Mouse (Mus musculus): ENCODE measurements at regions not wholly inside any gene's neighbourhood (a gene's known extent, or its start where the extent isn't known, plus 50 kb on each side); places are given as distances from the start of the nearest gene placed in this dataset.

DNA sequence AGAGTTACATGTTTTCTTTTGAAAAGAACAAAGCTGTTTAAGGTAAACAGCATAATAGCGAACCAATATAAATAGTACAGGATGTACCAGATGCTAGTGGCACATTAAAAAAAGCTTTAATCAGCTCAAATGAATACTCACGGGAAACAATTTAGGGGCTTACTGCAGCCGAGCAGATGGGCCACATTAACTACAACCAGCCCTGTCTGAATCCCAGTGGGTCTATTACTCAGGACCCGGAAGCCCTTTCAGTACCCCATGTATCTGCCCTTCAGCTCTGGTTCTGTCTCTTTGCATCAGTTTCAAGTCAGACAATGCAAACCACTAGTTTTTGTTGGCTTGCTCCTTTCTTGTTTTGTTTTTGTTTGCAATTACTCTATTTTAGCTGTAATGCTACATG, 210.9 kb upstream of the Crbn start:
- DNase-seq (ENCODE audit: low read depth, low spot score) = no peak

DNA sequence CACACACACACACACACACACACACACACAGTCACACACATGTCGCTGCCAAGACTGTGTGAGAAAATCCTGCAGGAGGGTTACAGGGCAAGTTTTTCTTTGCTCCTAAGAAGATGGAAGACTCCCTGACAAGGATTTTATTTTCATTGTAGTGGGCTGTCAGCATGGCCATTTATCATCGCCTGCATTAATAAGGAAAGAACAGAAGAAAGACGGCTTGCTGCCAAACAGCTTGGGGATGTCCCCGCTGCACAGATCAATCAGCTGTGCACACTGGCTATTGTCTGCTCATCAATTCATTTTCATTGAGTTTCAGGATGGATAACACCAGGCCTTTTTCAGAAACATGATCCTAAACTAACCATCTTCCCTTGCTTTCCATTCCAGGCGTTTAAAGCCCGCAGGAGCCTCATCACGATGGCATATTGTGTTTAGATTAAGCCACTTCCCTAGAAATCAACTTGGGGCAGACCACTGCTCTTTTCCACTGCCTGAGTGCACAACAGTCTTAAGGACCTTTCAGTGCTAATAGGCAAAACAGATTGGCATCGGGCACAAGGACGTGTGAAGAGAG, 213.1 kb upstream of the Crbn start:
- no peak for DNase-seq (ENCODE audit: low read depth, low spot score)

DNA sequence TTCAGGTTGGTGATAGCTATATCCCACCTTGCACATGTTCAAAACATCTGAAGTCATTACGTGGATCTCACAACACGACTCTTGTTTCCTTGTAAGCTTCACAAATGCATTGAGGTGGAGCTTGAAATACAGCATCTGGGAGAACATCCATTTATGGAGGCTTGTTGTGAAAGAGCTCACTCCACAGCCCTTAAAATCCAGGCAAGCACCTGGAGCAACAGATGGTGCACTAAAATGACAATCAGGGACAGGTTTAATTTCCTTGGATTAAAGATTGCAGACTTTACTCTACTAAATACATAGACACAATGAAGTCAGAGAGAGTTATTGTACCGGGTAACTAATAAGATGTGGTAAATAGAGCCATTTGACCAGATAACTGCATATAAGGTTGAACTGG, 219.2 kb upstream of the Crbn start:
- no peak for DNase-seq (ENCODE audit: low read depth, low spot score)

DNA sequence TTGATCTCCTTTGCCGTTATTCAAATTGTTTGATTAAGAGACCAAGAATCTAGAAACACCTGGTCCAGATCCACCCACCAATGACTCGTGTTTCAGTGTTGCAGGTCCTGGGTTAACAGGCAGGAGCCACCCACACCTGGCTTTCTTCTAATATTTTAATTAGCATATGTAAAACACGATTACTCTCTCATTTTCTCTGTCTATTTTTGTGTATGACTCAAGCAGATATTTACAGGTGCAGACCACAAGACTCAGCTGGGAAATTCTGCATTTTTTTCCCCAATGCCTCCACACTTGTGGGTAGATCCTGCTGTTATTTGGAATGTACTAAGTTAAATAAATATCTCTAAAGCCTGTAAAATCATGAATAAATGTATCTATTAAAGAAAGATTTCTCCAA, 245.3 kb upstream of the Crbn start:
- no peak for DNase-seq (ENCODE audit: low read depth, low spot score)

DNA sequence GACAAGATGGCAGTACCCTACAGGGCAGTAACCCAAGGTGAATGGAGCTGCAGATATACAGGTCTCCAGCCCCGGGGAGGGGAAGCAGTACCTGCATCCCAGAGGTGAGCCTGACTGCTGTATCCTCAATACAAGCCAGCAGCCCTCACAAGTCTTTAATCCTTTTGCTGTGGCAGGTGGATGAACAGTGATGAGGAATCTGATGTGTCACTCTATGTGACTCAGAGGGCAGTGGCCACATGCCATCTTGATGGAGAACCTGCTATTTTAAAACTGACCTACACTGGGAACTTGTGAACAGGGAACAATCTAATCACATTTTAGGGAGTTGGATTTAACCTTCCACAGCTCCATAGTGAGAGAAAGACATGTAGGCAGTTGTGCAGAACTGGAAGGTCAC, 251.7 kb upstream of the Crbn start:
- peak; percentile 10 for DNase-seq (ENCODE audit: low read depth, low spot score)

DNA sequence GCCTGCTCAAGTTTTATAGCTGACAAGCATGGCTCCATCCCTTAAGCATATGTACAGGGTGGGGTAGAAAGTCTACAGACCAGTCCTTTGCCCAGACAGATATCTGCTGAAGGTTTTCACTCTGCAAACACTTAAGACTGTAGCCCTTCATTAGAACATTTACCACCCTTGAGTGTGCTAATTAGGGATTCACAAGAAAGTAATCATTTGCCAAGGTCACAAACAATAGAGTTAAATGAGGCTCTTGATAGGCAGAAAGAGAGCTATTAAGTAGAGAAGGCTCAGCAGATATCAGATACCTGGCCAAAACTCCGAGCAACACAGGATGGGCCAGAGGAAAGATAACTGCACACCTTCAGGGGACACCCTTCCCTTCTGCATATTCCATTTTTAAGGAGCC, 252.3 kb upstream of the Crbn start:
- DNase-seq (ENCODE audit: low read depth, low spot score) = peak; percentile 73

DNA sequence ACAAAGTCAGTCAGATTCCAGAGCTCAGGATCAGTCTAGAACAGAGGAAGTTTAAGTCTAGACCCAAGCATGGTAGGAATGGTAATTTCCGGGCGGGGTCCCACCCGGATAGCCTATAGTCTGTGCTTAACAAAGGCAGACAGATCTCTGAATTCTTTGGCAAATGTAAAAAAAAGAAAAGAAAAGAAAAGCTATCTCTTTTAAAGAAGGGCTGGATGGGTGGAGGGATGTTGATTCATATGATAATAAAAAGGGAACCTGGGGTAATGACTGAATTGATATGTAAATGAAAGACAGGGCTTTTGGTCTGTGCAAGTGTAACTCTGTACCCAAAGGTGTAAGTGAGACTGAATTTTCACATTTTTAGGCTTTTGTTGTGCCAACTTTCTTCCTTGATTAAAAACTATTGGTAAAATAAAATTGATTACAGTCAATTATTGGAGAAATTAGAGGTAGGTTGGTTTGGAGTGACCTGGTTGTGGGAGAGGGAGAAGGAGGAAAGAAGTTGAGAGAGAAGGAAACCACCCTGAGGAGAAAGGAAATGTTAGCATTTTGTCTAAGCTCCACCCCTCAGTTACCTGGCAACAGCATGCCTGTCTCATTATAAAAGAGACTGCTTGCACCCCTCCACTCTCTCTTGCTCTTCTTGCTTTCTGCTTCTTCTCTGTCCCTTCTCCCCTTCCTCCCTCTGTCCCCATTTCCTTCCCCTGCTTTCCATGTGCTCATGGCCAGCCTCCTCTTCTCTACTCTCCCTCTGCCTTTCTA, 259.3 kb upstream of the Crbn start:
- DNase-seq (ENCODE audit: low read depth, low spot score) = peak; percentile 81

DNA sequence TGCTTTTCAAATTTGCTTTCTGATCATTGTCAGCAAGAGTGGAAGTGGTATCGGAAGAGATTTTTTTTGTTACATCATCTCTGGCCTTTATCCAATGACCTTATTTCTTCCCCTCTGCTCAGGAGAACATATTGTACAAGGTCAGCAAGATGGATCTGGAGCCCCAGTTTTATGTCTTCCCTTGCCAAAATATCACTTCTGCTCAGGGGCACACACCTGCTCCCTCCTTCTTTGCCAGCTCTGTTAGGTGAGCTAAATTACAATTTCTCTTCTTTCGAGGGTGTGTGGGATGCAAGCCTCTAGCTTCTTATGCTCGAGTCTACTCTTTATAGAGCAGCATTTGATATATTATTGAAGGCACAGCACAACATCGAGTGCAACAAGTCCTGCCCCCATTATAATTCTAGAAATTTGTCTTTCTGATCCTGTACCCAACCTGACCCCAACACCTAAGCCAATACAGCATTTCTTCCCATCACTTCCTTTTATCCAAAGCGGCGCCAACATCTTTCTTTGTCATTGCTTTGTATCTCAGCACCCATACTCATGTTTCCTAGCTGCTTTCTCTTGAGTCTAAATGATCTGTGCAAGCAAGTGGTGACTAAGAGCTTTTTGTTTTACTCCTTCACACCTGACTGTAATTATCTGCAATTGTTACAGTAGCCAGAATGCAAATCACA, 263.1 kb upstream of the Crbn start:
- DNase-seq (ENCODE audit: low read depth, low spot score) = no peak

DNA sequence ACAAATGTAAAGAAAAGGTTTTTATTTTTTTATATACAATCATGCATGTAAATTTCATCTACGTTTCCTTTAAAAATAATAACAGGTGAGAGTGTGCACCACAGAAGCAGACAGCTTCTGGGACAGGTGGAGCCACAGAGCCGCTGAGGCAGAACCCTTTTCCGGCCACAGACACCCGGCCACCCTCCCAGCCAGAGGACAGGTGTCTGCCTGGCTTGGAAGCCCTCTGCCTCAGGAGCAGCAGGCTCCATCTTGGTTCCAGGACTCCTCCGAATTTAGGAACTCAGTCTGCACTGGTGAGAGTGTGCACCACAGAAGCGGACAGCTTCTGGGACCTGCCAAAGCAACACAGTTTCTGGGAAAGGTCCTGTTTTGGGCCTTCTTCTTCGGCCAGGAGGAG, 270.6 kb upstream of the Crbn start:
- no peak for DNase-seq (ENCODE audit: low read depth, low spot score)

DNA sequence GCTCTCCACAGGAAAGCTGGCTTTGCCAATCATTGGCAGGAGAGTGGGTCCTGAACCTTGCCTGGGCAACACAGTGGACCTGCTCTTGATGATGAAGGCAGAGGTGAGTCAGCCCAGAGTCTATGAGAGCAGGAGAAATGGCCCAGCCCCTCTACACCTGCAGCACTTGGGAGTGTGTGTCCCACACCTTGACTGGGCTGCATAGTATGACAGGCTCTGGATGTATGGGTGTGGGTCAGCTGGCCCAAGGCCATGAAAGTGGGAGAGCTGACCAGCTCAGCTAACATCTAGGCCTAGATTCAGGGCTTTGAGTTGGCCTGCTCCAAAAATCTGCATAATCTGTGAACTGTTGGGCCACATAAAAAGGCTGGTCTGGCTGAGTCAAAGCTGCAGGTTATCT, 292.7 kb upstream of the Crbn start:
- no peak for DNase-seq (ENCODE audit: low read depth, low spot score)

DNA sequence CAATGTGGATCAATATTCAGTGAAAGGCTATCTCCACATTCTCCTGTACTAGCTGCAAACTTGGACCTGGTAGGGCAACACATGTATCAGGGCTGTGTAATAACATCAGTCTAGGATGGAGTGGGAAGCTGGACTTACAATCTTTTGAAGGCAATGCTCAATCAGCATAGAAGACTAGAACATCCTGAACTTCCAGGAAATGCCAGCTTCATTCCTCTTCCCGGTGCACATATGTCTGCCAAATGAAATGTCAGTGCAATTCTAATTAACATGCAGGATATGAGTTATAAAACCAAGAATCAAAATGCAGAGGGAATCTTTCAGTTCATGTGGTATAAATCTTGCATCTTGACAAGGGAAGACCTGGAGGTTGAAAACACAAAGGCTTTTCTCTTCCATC, 328.8 kb upstream of the Crbn start:
- DNase-seq (ENCODE audit: low read depth, low spot score) = no peak

DNA sequence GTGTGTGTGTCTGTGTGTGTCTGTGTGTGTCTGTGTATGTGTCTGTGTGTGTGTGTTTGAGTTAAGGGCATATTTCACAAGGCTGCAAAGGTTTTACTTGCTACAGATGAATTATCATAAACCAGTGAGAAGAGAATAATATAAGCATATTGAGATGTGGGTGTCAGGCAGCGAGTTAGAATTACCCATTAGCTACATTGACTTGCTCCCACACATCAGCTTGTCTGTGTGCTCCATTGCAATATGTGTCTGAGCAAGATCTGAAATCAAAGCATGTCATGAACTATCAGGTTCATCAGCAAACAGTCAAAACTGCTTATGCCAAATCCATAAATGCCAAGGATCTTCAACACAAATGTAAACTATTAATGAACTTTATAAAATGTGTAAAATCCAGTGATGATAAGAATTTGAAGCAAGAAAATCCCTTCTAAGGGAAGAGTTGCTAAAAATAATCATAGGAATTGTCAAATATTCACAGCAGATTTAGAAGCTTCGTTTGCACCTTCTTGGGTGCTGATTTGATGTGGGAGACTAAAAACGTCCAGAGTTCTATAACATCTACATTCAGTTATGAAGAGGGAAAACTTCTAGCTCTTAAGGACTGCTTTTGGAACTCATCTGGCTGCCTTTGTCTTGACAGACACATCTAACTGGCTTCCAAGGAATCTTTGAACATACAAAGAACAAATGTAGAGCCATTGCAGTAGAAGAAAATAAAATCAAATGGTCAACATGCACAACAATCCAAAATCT, 361.7 kb upstream of the Lrrn1 start:
- DNase-seq (ENCODE audit: low read depth, low spot score) = no peak

DNA sequence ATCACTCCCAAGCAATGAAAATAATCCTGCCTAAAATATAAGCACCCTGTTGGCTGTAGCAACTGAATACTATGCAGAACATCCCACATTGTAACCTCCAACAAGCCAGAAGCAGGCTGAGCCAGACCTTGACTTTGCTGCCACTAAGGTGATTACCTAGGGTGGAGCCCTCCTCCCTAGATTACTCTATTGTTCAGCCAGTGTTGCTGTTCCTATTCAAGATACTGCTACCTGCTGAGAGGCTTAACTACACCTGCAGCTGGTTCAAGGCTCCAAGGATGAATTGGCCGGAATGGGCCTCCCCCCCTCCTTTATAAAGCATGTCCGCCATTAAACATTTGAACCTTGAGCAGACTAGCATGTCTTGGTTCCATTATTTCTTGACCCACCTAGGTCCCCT, 311.3 kb upstream of the Lrrn1 start:
- DNase-seq (ENCODE audit: low read depth, low spot score) = peak; percentile 98

DNA sequence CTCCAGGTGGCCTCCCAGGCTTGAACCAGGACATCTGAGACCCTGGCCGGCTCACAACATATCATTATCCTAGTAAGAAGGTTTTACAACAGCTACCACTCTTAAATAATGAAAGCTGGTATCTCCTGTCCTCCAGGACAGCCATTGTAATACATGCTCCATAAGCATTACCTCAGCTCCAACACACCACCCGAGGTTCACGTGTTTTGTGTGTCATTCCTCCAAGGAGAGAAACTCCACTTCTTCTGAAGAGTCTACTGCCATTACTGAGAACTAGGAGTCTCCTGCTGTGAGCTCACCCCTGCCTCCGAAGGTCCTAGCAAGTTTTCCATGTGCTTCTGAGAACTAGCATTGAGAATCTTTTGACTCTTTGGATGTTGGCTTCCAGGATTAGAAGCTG, 310.8 kb upstream of the Lrrn1 start:
- DNase-seq (ENCODE audit: low read depth, low spot score) = peak; percentile 60

DNA sequence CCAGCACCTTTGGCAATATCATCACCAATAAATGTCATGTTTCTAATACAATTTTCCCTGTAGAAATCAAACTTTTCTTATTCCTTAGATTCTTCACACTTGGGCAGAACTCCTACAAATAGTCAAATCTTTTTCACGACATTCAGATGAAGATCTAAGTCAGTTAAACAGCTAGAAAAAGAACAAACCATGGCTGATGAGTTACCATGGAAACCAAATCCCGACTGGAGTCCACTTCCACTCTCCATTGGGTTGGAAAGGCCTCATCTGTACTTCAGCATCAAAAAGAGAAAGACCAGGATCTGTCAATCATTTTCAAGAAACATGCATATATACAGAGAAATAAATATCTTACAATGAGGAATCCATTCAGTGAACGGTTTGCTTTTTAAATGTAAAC, 307.0 kb upstream of the Lrrn1 start:
- no peak for DNase-seq (ENCODE audit: low read depth, low spot score)

DNA sequence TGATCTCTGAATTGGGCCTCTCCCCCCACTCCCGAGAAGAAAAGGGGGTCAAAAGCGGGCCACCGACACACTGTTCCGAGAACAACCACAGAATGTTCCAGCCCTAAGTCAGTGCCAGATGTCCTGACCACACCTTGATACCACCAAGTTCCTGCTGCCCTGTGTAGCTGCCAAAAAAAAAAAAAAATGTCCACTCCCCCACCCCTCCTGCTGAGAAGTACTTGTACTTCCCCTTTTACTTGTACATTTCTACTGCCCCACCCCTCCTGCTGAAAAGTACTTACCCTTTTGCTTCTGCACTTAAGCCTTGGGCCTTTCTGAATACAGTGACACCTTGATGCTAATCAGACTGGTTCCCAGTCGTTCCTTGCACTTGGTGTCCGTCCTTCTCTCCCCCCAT, 299.7 kb upstream of the Lrrn1 start:
- peak; percentile 81 for DNase-seq (ENCODE audit: low read depth, low spot score)

DNA sequence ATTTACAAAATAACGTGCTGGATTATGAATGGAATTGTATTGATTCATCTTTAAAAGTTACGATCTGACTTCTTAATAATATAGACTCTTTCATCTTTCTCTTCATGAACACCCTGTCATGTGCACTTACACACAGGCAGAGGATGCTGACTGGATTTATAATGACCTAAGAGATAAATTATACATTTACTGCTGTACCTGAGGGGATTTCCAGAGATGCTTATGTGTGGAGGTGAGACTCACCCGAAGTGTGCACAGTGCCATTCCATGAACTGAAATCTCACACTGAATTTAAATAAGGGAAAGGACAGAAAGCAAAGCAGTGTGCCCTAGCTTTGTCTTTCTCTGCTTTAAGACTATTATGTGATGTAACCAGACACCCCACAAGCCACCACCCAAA, 291.9 kb upstream of the Lrrn1 start:
- no peak for DNase-seq (ENCODE audit: low read depth, low spot score)

DNA sequence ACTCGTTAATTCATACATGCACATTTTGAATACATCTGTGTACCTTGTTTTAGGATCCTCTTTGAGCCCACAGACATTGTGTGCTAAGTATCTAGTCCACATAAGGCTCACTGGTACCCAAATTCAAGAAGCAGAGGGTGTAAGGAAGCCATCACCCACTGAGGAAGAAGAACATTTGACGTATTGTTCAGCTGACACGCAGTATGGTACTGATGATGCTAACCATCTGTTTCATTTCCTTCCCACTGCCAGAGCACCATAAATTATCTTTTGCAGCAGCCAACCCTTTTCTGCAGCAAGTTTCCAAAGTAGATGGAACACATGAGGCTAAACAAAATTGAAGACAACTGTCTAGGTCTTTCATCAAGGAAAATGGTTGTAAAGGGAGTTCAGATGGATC, 285.6 kb upstream of the Lrrn1 start:
- DNase-seq (ENCODE audit: low read depth, low spot score) = no peak

DNA sequence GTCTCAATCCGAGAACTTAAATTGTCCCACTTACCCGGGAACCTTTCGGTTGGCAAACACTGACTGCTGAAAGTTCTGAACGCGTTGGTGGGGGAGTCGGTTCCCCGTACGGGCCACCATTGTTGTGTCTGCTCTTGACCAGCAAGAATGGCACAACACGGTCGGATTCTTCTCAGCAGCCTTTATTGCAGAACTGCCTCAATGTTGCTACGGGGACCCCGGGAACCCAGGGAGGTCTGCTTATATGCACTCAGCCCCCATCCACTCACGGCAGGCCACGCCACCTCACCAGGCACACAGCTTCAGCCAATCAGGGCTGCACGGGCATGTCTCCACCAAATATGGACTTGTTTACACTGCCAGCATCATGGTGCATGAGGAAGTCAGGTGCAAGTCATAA, 249.2 kb upstream of the Lrrn1 start:
- DNase-seq (ENCODE audit: low read depth, low spot score) = peak; percentile 6

DNA sequence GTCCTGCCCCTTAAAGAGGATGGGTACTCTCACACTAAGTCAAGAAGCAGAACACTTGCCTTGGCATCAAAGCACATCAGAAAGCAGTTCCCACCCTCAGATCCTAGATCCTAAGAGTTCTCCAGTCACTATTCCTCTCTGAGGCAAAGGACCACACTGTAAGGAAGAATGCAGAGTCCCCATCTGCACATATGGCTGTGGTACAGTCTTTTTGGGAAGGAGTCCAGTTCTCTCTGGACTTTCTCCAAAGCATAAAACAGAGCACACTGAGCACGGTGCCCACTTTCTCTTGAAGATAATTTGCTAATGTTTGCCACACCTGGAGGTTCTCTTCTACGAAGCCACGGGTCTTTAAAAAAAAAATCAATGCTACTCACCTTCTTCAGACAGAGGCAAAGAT, 238.7 kb upstream of the Lrrn1 start:
- no peak for DNase-seq (ENCODE audit: low read depth, low spot score)

DNA sequence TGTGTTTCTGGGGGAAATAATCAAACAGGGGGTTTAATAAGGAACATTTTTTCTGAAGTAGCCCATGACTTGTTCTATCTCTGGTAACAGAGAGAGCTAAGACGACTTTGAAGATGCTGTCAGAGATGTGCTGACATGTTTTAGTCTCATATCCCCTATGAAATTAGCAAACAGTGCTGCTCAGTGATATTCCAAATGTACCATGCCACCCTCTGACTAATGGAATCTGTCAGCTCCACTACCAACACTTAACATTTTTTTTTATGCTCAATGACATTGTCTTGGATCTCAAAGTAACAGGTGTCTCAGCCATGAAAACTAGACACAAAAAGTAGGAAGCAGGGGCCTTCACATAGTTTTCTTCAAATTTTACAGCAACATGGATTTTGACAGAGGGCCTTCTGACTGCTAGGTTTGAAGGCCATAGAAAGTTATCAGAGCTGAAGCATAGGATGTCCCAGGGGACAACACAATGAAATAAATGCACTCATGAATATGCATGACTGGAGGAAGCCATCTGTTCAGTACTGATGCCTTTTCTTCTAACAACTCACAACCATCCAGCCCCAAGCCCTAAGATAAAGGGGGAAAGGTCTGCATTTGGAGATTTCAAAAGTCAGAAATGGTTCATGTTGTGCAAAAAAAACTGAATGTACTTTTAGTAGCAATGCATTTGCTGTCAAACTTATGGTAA, 225.7 kb upstream of the Lrrn1 start:
- no peak for DNase-seq (ENCODE audit: low read depth, low spot score)

DNA sequence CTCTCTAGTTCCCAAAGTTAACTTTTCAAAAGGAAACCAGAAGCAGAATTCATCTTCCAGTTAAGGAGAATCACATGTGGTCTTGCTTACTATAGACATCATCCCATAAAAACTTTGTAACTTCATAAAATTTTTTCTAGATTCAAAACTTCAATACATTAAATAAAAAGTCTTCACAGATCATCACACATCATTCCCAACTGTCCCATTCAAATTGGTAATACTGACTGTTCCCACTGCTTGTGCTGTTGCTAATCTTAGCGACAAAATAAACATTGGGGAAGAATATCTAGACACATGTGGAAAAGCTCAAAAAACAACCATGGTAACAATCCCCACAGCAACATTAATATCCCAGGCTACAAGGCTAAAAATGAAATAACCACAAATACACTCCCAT, 210.0 kb upstream of the Lrrn1 start:
- no peak for DNase-seq (ENCODE audit: low read depth, low spot score)

Data from ES-CJ7 (cell line).